Mouse (Mus musculus) layer of hippocampus, adult 2 months (tissue): ENCODE results near the gene Tmcc1. TPM values are rescaled to one million over a fixed set of nuclear protein-coding genes. Genes with fewer than 3 reads are reported as not detected.
A peak's percentile ranks its signal among the peaks of the same experiment; 100 is the strongest.

Experiments
- DNase-seq, 2 experiments: peaks; one replicate each; pipeline ENCODE4 v3.0.0; 2022; ENCODE audit warnings: low spot score in 2 of 2
- H3K27ac ChIP-seq: fragments of 200-600 bp; 2 replicates; pipeline ENCODE4 v1.8.1; 2022
- H3K4me3 ChIP-seq: fragments of 200-600 bp; 2 replicates; pipeline ENCODE4 v1.8.1; 2022; ENCODE audit warnings: mild to moderate bottlenecking
- CTCF ChIP-seq: fragments of 200-600 bp; conservative IDR thresholded peaks from 2 replicates; pipeline ENCODE4 v1.8.1; 2022; ENCODE audit warnings: antibody characterized with exemption, mild to moderate bottlenecking, moderate library complexity
- total RNA-seq, 2 experiments: library from RNA; stranded (reverse); gene quantifications; 2 replicates each; pipeline ENCODE4 v1.2.3; 2021

The Tmcc1 gene
- total RNA-seq, 2 experiments from 2014 or later, result 83.2 to 85.3 TPM

- H3K27ac ChIP-seq, result peak overlapping the region; percentile 6; the same call in 1 of the 2 replicates
- no peak overlapping the region for H3K4me3 ChIP-seq
- TF ChIP-seq CTCF, result no peak
- DNase-seq, result no peak
These were observed 134.6 kb downstream of the Tmcc1 start for GRCm38 (mm10) chr6:116058541-116059300.

GRCm38 (mm10) chr6:116056676-116057264 is 136.5 kb downstream of the Tmcc1 start:
- Histone ChIP-seq H3K4me3 (peak overlapping the region; percentile 71), H3K27ac (peak overlapping the region; percentile 92)
- peak; percentile 54 for TF ChIP-seq CTCF
- peak; percentile 60 to 65 for DNase-seq

GRCm38 (mm10) chr6:116055766-116056165 is 137.5 kb downstream of the Tmcc1 start:
- Histone ChIP-seq H3K4me3 (peak overlapping the region; percentile 71), H3K27ac (peak overlapping the region; percentile 92)
- TF ChIP-seq CTCF, result no peak
- no peak for DNase-seq

GRCm38 (mm10) chr6:116055001-116055471 is 138.2 kb downstream of the Tmcc1 start:
- DNase-seq, result peak; percentile 51 to 82
- Histone ChIP-seq H3K27ac (peak overlapping the region; percentile 92), H3K4me3 (peak overlapping the region; percentile 71)
- TF ChIP-seq CTCF, result peak; percentile 13; the same call in 1 of the 2 replicates

GRCm38 (mm10) chr6:116047896-116048295 is 145.4 kb downstream of the Tmcc1 start:
- no peak overlapping the region; the same call in 1 of the 2 replicates for H3K4me3 ChIP-seq
- no peak for DNase-seq
- peak overlapping the region; percentile 59; the same call in 1 of the 2 replicates for H3K27ac ChIP-seq
- TF ChIP-seq CTCF, result 0 out of 2 replicates have a peak, but pooled peaks have one; percentile 6

- Histone ChIP-seq H3K4me3 (no peak overlapping the region), H3K27ac (peak overlapping the region; percentile 56)
- DNase-seq, result no peak
- TF ChIP-seq CTCF, result no peak
These were observed 145.9 kb downstream of the Tmcc1 start for GRCm38 (mm10) chr6:116047366-116047765.

- DNase-seq, result no peak
- H3K4me3 ChIP-seq, result no peak overlapping the region
- H3K27ac ChIP-seq, result peak overlapping the region; percentile 83
- no peak for TF ChIP-seq CTCF
These were observed 149.2 kb downstream of the Tmcc1 start for GRCm38 (mm10) chr6:116044039-116044438.

- no peak for TF ChIP-seq CTCF
- Histone ChIP-seq H3K4me3 (no peak overlapping the region), H3K27ac (peak overlapping the region; percentile 15; the same call in 1 of the 2 replicates)
- DNase-seq, result no peak
These were observed 155.1 kb downstream of the Tmcc1 start for GRCm38 (mm10) chr6:116038222-116038621.

- no peak for DNase-seq
- Histone ChIP-seq H3K27ac (peak overlapping the region; percentile 71), H3K4me3 (no peak overlapping the region)
- TF ChIP-seq CTCF, result no peak
These were observed 155.9 kb downstream of the Tmcc1 start for GRCm38 (mm10) chr6:116037281-116037831.

GRCm38 (mm10) chr6:116036555-116036954 is 156.7 kb downstream of the Tmcc1 start:
- Histone ChIP-seq H3K27ac (peak overlapping the region; percentile 71; the same call in 1 of the 2 replicates), H3K4me3 (no peak overlapping the region)
- no peak for TF ChIP-seq CTCF
- DNase-seq, result no peak

GRCm38 (mm10) chr6:116031052-116031451 is 162.2 kb downstream of the Tmcc1 start:
- Histone ChIP-seq H3K4me3 (no peak overlapping the region), H3K27ac (no peak overlapping the region)
- DNase-seq, result no peak
- TF ChIP-seq CTCF, result no peak

- DNase-seq, result no peak
- H3K27ac ChIP-seq, result no peak overlapping the region
- H3K4me3 ChIP-seq, result no peak overlapping the region
- TF ChIP-seq CTCF, result no peak
These were observed 168.6 kb downstream of the Tmcc1 start for GRCm38 (mm10) chr6:116024666-116025065.

GRCm38 (mm10) chr6:116021961-116022485 is 171.3 kb downstream of the Tmcc1 start:
- no peak for DNase-seq
- no peak overlapping the region for H3K4me3 ChIP-seq
- H3K27ac ChIP-seq, result no peak overlapping the region
- TF ChIP-seq CTCF, result no peak
